Mouse (Mus musculus): ENCODE results near the gene Arih2. TPM values are rescaled to one million over a fixed set of nuclear protein-coding genes. Genes with fewer than 3 reads are reported as not detected.

Arih2 gene
- polyA plus RNA-seq, 1 experiment from 2014 or later: 45.3 TPM

GRCm38 (mm10) chr9:108689106-108689505 lies 39.9 kb upstream of the Arih2 start, which contains the start of gene Prkar2a:
Prkar2a (plus strand) TSS chr9:108689314.
- H3K4me1 ChIP-seq (ENCODE audit: control insufficient read depth, insufficient read depth, low read length): peaks cover 28% of the 10 kb centered on the region
- peaks cover 5% of the 10 kb centered on the region; the same call in 1 of the 2 replicates for H3K36me3 ChIP-seq (ENCODE audit: control insufficient read depth, insufficient read depth, low read length)
- no peaks in the 10 kb centered on the region for H3K9me3 ChIP-seq (ENCODE audit: control insufficient read depth, low read length)
- peak within 1 kb of the TSS; percentile 5; the same call in 1 of the 2 replicates for H3K4me2 ChIP-seq (ENCODE audit: low read length)
- ATAC-seq (ENCODE audit: low FRiP score, low TSS enrichment) (no peak), DNase-seq (peak; percentile 85)
- no peak within 1 kb of the TSS for H3K4me3 ChIP-seq (replicated peaks; ENCODE audit: low read depth, low read length)
- peak within 1 kb of the TSS; percentile 65 for H3K27ac ChIP-seq (replicated peaks; ENCODE audit: low read depth, low read length)
- H3K9ac ChIP-seq (replicated peaks; ENCODE audit: low read length): no peak within 1 kb of the TSS
- WGBS: 17% methylated on average over 1 of the region's 1 CpGs
- no peaks in the 10 kb centered on the region for H3K27me3 ChIP-seq (ENCODE audit: control insufficient read depth, insufficient read depth, low read length)

GRCm38 (mm10) chr9:108688451-108688850 lies 39.3 kb upstream of the Arih2 start:
- peak overlapping the region; percentile 65; the same call in 1 of the 2 replicates for H3K27ac ChIP-seq (replicated peaks; ENCODE audit: low read depth, low read length)
- peaks cover 21% of the 10 kb centered on the region for H3K4me1 ChIP-seq (ENCODE audit: control insufficient read depth, insufficient read depth, low read length)
- no peaks in the 10 kb centered on the region for H3K27me3 ChIP-seq (ENCODE audit: control insufficient read depth, insufficient read depth, low read length)
- ATAC-seq (ENCODE audit: low FRiP score, low TSS enrichment) (no peak), DNase-seq (no peak)
- no peaks in the 10 kb centered on the region for H3K9me3 ChIP-seq (ENCODE audit: control insufficient read depth, low read length)
- 68% methylated on average over 9 of the region's 9 CpGs for WGBS
- peaks cover 5% of the 10 kb centered on the region; the same call in 1 of the 2 replicates for H3K36me3 ChIP-seq (ENCODE audit: control insufficient read depth, insufficient read depth, low read length)
- no peak overlapping the region for H3K4me2 ChIP-seq (ENCODE audit: low read length)
- H3K9ac ChIP-seq (replicated peaks; ENCODE audit: low read length): no peak overlapping the region
- no peak overlapping the region for H3K4me3 ChIP-seq (replicated peaks; ENCODE audit: low read depth, low read length)

- H3K9ac ChIP-seq (replicated peaks; ENCODE audit: low read length): no peak overlapping the region
- H3K27ac ChIP-seq (replicated peaks; ENCODE audit: low read depth, low read length): no peak overlapping the region
- H3K4me2 ChIP-seq (ENCODE audit: low read length): no peak overlapping the region
- ATAC-seq (ENCODE audit: low FRiP score, low TSS enrichment) (no peak), DNase-seq (no peak)
- H3K36me3 ChIP-seq (ENCODE audit: control insufficient read depth, insufficient read depth, low read length): peaks cover 10% of the 10 kb centered on the region
- 71% methylated on average over 2 of the region's 2 CpGs for WGBS
- no peaks in the 10 kb centered on the region for H3K9me3 ChIP-seq (ENCODE audit: control insufficient read depth, low read length)
- H3K4me3 ChIP-seq (replicated peaks; ENCODE audit: low read depth, low read length): no peak overlapping the region
- peaks cover 16% of the 10 kb centered on the region for H3K4me1 ChIP-seq (ENCODE audit: control insufficient read depth, insufficient read depth, low read length)
- no peaks in the 10 kb centered on the region for H3K27me3 ChIP-seq (ENCODE audit: control insufficient read depth, insufficient read depth, low read length)
Measured at GRCm38 (mm10) chr9:108687686-108688085, 38.5 kb upstream of the Arih2 start.

GRCm38 (mm10) chr9:108687181-108687580 lies 38.0 kb upstream of the Arih2 start:
- Histone ChIP-seq H3K4me2 (ENCODE audit: low read length) (no peak overlapping the region), H3K27ac (replicated peaks; ENCODE audit: low read depth, low read length) (no peak overlapping the region), H3K4me1 (ENCODE audit: control insufficient read depth, insufficient read depth, low read length) (peaks cover 16% of the 10 kb centered on the region), H3K9ac (replicated peaks; ENCODE audit: low read length) (no peak overlapping the region), H3K4me3 (replicated peaks; ENCODE audit: low read depth, low read length) (no peak overlapping the region), H3K36me3 (ENCODE audit: control insufficient read depth, insufficient read depth, low read length) (peaks cover 15% of the 10 kb centered on the region), H3K27me3 (ENCODE audit: control insufficient read depth, insufficient read depth, low read length) (no peaks in the 10 kb centered on the region), H3K9me3 (ENCODE audit: control insufficient read depth, low read length) (no peaks in the 10 kb centered on the region)
- WGBS: 75% methylated on average over 6 of the region's 6 CpGs
- DNase-seq (no peak), ATAC-seq (ENCODE audit: low FRiP score, low TSS enrichment) (no peak)

GRCm38 (mm10) chr9:108686475-108686887 lies 37.3 kb upstream of the Arih2 start:
- no peak overlapping the region for H3K4me3 ChIP-seq (replicated peaks; ENCODE audit: low read depth, low read length)
- H3K36me3 ChIP-seq (ENCODE audit: control insufficient read depth, insufficient read depth, low read length): peaks cover 19% of the 10 kb centered on the region
- H3K27ac ChIP-seq (replicated peaks; ENCODE audit: low read depth, low read length): no peak overlapping the region
- H3K4me2 ChIP-seq (ENCODE audit: low read length): no peak overlapping the region
- WGBS: 13% methylated on average over 4 of the region's 4 CpGs
- no peak overlapping the region for H3K9ac ChIP-seq (replicated peaks; ENCODE audit: low read length)
- no peaks in the 10 kb centered on the region for H3K9me3 ChIP-seq (ENCODE audit: control insufficient read depth, low read length)
- H3K27me3 ChIP-seq (ENCODE audit: control insufficient read depth, insufficient read depth, low read length): no peaks in the 10 kb centered on the region
- no peak for ATAC-seq (ENCODE audit: low FRiP score, low TSS enrichment)
- DNase-seq: peak; percentile 55
- H3K4me1 ChIP-seq (ENCODE audit: control insufficient read depth, insufficient read depth, low read length): peaks cover 13% of the 10 kb centered on the region

- Histone ChIP-seq H3K36me3 (ENCODE audit: control insufficient read depth, insufficient read depth, low read length) (peaks cover 47% of the 10 kb centered on the region), H3K4me3 (replicated peaks; ENCODE audit: low read depth, low read length) (no peak overlapping the region), H3K27ac (replicated peaks; ENCODE audit: low read depth, low read length) (no peak overlapping the region), H3K27me3 (ENCODE audit: control insufficient read depth, insufficient read depth, low read length) (no peaks in the 10 kb centered on the region), H3K9ac (replicated peaks; ENCODE audit: low read length) (no peak overlapping the region), H3K4me1 (ENCODE audit: control insufficient read depth, insufficient read depth, low read length) (no peaks in the 10 kb centered on the region), H3K4me2 (ENCODE audit: low read length) (no peak overlapping the region), H3K9me3 (ENCODE audit: control insufficient read depth, low read length) (no peaks in the 10 kb centered on the region)
- DNase-seq: no peak
- ATAC-seq (ENCODE audit: low FRiP score, low TSS enrichment): no peak
- 93% methylated on average over 15 of the region's 15 CpGs for WGBS
Measured at GRCm38 (mm10) chr9:108680026-108680425, 30.8 kb upstream of the Arih2 start.

- WGBS: 48% methylated on average over 2 of the region's 2 CpGs
- ATAC-seq (ENCODE audit: low FRiP score, low TSS enrichment) (no peak), DNase-seq (no peak)
- Histone ChIP-seq H3K9me3 (ENCODE audit: control insufficient read depth, low read length) (no peaks in the 10 kb centered on the region), H3K9ac (replicated peaks; ENCODE audit: low read length) (no peak overlapping the region), H3K4me3 (replicated peaks; ENCODE audit: low read depth, low read length) (no peak overlapping the region), H3K27me3 (ENCODE audit: control insufficient read depth, insufficient read depth, low read length) (no peaks in the 10 kb centered on the region), H3K4me1 (ENCODE audit: control insufficient read depth, insufficient read depth, low read length) (no peaks in the 10 kb centered on the region), H3K4me2 (ENCODE audit: low read length) (no peak overlapping the region), H3K27ac (replicated peaks; ENCODE audit: low read depth, low read length) (no peak overlapping the region), H3K36me3 (ENCODE audit: control insufficient read depth, insufficient read depth, low read length) (peaks cover 34% of the 10 kb centered on the region)
Measured at GRCm38 (mm10) chr9:108673151-108673550, 24.0 kb upstream of the Arih2 start.

GRCm38 (mm10) chr9:108669875-108670274 lies 20.7 kb upstream of the Arih2 start:
- Histone ChIP-seq H3K4me1 (ENCODE audit: control insufficient read depth, insufficient read depth, low read length) (no peaks in the 10 kb centered on the region), H3K27me3 (ENCODE audit: control insufficient read depth, insufficient read depth, low read length) (no peaks in the 10 kb centered on the region), H3K4me3 (replicated peaks; ENCODE audit: low read depth, low read length) (no peak overlapping the region), H3K36me3 (ENCODE audit: control insufficient read depth, insufficient read depth, low read length) (peaks cover 30% of the 10 kb centered on the region), H3K4me2 (ENCODE audit: low read length) (no peak overlapping the region), H3K9ac (replicated peaks; ENCODE audit: low read length) (no peak overlapping the region), H3K9me3 (ENCODE audit: control insufficient read depth, low read length) (no peaks in the 10 kb centered on the region), H3K27ac (replicated peaks; ENCODE audit: low read depth, low read length) (no peak overlapping the region)
- ATAC-seq (ENCODE audit: low FRiP score, low TSS enrichment) (no peak), DNase-seq (peak; percentile 62)
- WGBS: 54% methylated on average over 8 of the region's 8 CpGs

GRCm38 (mm10) chr9:108662660-108663059 lies 13.5 kb upstream of the Arih2 start:
- no peaks in the 10 kb centered on the region for H3K36me3 ChIP-seq (ENCODE audit: control insufficient read depth, insufficient read depth, low read length)
- ATAC-seq (ENCODE audit: low FRiP score, low TSS enrichment): no peak
- 43% methylated on average over 6 of the region's 6 CpGs for WGBS
- H3K27ac ChIP-seq (replicated peaks; ENCODE audit: low read depth, low read length): no peak overlapping the region
- H3K27me3 ChIP-seq (ENCODE audit: control insufficient read depth, insufficient read depth, low read length): no peaks in the 10 kb centered on the region
- no peaks in the 10 kb centered on the region for H3K9me3 ChIP-seq (ENCODE audit: control insufficient read depth, low read length)
- peak overlapping the region; percentile 61 for H3K9ac ChIP-seq (replicated peaks; ENCODE audit: low read length)
- H3K4me1 ChIP-seq (ENCODE audit: control insufficient read depth, insufficient read depth, low read length): peaks cover 9% of the 10 kb centered on the region
- H3K4me3 ChIP-seq (replicated peaks; ENCODE audit: low read depth, low read length): peak overlapping the region; percentile 68
- no peak for DNase-seq
- peak overlapping the region; percentile 74 for H3K4me2 ChIP-seq (ENCODE audit: low read length)
